Mouse (Mus musculus): Measurements from ENCODE around the gene Pla2r1.

GRCm38 (mm10) chr2:60405431-60405830 is 147.7 kb downstream of the Pla2r1 start:
- TF ChIP-seq EP300 (optimal IDR thresholded peaks at IDR 0.05): no peak
- no peak for TF ChIP-seq CTCF (IDR thresholded peaks at IDR 0.05; ENCODE audit: low read depth)

All from stomach, postnatal 0 days (tissue).